Mouse (Mus musculus): ENCODE measurements around the gene Tm7sf3. TPM values are rescaled to one million over a fixed set of nuclear protein-coding genes. Genes with fewer than 3 reads are reported as not detected.

The Tm7sf3 gene
- total and polyA plus RNA-seq, 2 experiments from 2014 or later: 27.3 to 41.7 TPM

- Histone ChIP-seq H3K27me3 (ENCODE audit: control insufficient read depth, insufficient read depth, low read length) (no peaks in the 10 kb centered on the region), H3K4me2 (ENCODE audit: low read depth, low read length) (no peak overlapping the region), H3K36me3 (replicated peaks; ENCODE audit: control insufficient read depth, insufficient read depth, low read length) (no peaks in the 10 kb centered on the region), H3K9ac (replicated peaks; ENCODE audit: low read depth, low read length) (no peak overlapping the region), H3K27ac (ENCODE audit: low read depth) (no peak overlapping the region), H3K9me3 (replicated peaks; ENCODE audit: control insufficient read depth, low read length) (peaks cover 7% of the 10 kb centered on the region), H3K4me3 (ENCODE audit: low read depth, low read length) (no peak overlapping the region), H3K4me1 (ENCODE audit: control insufficient read depth, insufficient read depth) (peaks cover 38% of the 10 kb centered on the region)
- WGBS: 86% methylated on average over 4 of the region's 4 CpGs
- ATAC-seq (ENCODE audit: insufficient read depth, low read depth) (no peak), DNase-seq (ENCODE audit: low spot score) (no peak)
- TF ChIP-seq CTCF (IDR thresholded peaks at IDR 0.05; ENCODE audit: low read depth) (no peak), EP300 (IDR thresholded peaks at IDR 0.05; ENCODE audit: low read depth) (no peak)
Observed at GRCm38 (mm10) chr6:146673696-146674095, 31.1 kb upstream of the Tm7sf3 start.

DNA sequence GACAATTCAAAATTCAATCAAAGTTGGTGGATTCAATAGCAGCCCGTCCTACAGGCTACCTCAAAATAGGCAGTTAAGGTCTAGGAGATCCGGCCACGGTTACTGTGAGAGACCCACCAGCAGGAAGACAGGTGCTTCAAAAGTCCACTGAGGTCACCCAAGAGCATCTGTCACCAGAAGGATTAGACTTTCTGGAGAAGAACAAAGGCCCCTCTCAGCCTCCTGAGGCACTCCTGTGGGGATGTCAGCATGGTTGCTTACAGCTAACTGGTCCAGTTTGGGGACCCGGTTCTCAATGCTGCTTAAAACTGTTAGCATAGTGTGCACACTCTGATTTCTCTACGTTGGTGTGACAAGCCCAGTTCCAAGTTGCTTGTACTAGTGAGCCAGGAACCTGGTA lies 29.5 kb upstream of the Tm7sf3 start:
- DNase-seq (ENCODE audit: low spot score): no peak
- Histone ChIP-seq H3K36me3 (replicated peaks; ENCODE audit: control insufficient read depth, insufficient read depth, low read length) (no peaks in the 10 kb centered on the region), H3K4me3 (ENCODE audit: low read depth, low read length) (no peak overlapping the region), H3K27ac (ENCODE audit: low read depth) (peak overlapping the region; percentile 82), H3K9ac (replicated peaks; ENCODE audit: low read depth, low read length) (no peak overlapping the region), H3K27me3 (ENCODE audit: control insufficient read depth, insufficient read depth, low read length) (no peaks in the 10 kb centered on the region), H3K9me3 (replicated peaks; ENCODE audit: control insufficient read depth, low read length) (peaks cover 7% of the 10 kb centered on the region), H3K4me2 (ENCODE audit: low read depth, low read length) (no peak overlapping the region), H3K4me1 (ENCODE audit: control insufficient read depth, insufficient read depth) (peaks cover 34% of the 10 kb centered on the region)
- TF ChIP-seq CTCF (IDR thresholded peaks at IDR 0.05; ENCODE audit: low read depth) (no peak), EP300 (IDR thresholded peaks at IDR 0.05; ENCODE audit: low read depth) (no peak)
- ATAC-seq (ENCODE audit: insufficient read depth, low read depth): no peak; the same call in 1 of the 2 replicates
- WGBS: 39% methylated on average over 5 of the region's 5 CpGs

DNA sequence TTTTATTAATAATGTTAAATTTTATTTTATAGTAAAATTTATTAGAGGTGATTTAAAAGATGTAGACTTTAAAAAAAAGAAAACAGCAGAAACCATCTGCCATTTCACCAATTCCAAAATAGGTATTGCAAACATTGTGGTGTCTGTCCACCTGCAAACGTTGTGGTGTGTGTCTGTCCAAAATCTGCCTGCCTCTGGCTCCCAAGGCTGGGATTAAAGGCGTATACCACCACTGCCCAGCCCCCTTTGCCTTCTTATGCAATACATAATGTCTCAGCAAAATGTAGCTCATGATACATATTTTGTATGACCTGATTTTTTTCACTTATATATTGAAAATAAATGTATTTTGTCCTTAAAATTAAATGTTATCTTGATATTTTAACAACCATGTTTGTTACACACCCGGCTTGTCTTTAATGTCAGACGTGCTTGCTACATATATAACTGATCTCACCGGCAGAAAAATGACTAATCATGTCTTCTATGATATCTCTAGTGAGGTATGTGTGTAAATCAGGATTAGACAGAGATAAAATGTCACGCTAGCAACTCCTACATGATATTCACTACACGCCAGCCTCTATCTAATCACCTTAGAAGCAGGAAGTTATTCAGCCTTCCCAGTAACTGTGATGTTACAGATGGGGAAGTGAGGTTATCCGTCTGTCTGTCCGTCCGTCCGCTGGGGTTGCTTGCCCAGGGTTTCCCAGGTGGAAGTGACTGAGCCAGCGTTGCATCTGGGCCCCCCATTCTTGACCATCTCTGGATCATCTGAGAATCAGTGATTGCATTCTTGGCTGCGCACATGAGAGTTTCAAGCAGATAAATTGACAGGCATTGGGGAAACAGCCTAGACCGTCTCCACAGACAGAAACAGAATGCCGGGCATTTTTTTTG lies 28.6 kb upstream of the Tm7sf3 start:
- WGBS: 17% methylated on average over 15 of the region's 15 CpGs
- TF ChIP-seq CTCF (IDR thresholded peaks at IDR 0.05; ENCODE audit: low read depth) (no peak), EP300 (IDR thresholded peaks at IDR 0.05; ENCODE audit: low read depth) (no peak)
- peaks cover 30% of the 10 kb centered on the region for H3K4me1 ChIP-seq (ENCODE audit: control insufficient read depth, insufficient read depth)
- peaks cover 7% of the 10 kb centered on the region for H3K9me3 ChIP-seq (replicated peaks; ENCODE audit: control insufficient read depth, low read length)
- H3K9ac ChIP-seq (replicated peaks; ENCODE audit: low read depth, low read length): no peak overlapping the region
- peak overlapping the region; percentile 27; the same call in 1 of the 2 replicates for H3K4me2 ChIP-seq (ENCODE audit: low read depth, low read length)
- DNase-seq (ENCODE audit: low spot score) (no peak), ATAC-seq (ENCODE audit: insufficient read depth, low read depth) (no peak)
- no peaks in the 10 kb centered on the region for H3K36me3 ChIP-seq (replicated peaks; ENCODE audit: control insufficient read depth, insufficient read depth, low read length)
- H3K4me3 ChIP-seq (ENCODE audit: low read depth, low read length): no peak overlapping the region
- H3K27me3 ChIP-seq (ENCODE audit: control insufficient read depth, insufficient read depth, low read length): no peaks in the 10 kb centered on the region
- H3K27ac ChIP-seq (ENCODE audit: low read depth): peak overlapping the region; percentile 82

- TF ChIP-seq CTCF (IDR thresholded peaks at IDR 0.05; ENCODE audit: low read depth) (no peak), EP300 (IDR thresholded peaks at IDR 0.05; ENCODE audit: low read depth) (no peak)
- no peak overlapping the region for H3K9ac ChIP-seq (replicated peaks; ENCODE audit: low read depth, low read length)
- ATAC-seq (ENCODE audit: insufficient read depth, low read depth): no peak
- no peaks in the 10 kb centered on the region for H3K36me3 ChIP-seq (replicated peaks; ENCODE audit: control insufficient read depth, insufficient read depth, low read length)
- peak overlapping the region; percentile 7; the same call in 1 of the 2 replicates for H3K27ac ChIP-seq (ENCODE audit: low read depth)
- no peak overlapping the region for H3K4me2 ChIP-seq (ENCODE audit: low read depth, low read length)
- H3K9me3 ChIP-seq (replicated peaks; ENCODE audit: control insufficient read depth, low read length): peaks cover 7% of the 10 kb centered on the region
- no peak overlapping the region for H3K4me3 ChIP-seq (ENCODE audit: low read depth, low read length)
- DNase-seq (ENCODE audit: low spot score): no peak
- no peaks in the 10 kb centered on the region for H3K27me3 ChIP-seq (ENCODE audit: control insufficient read depth, insufficient read depth, low read length)
- peaks cover 27% of the 10 kb centered on the region for H3K4me1 ChIP-seq (ENCODE audit: control insufficient read depth, insufficient read depth)
Observed at GRCm38 (mm10) chr6:146668606-146669005, 26.0 kb upstream of the Tm7sf3 start.

DNA sequence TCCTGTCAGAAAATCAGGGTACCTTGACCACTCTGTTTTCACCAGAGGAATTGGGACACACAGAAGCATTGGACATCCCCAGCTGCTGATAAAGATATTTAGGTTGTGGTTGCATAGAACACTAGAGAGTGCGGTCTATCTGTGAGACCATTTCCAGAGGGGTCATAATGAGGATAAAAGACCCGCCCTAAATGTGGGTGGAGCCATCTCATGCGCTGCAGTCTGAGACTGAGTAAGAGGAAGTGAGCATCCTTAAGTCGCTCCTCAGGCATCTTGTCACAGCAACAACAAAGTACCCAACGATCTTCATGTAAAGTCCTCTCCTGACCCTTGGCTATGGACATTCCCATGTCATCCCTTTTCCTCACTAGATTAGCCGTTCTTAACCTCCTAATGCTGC lies 24.2 kb upstream of the Tm7sf3 start:
- Histone ChIP-seq H3K27ac (ENCODE audit: low read depth) (no peak overlapping the region), H3K4me1 (ENCODE audit: control insufficient read depth, insufficient read depth) (peaks cover 21% of the 10 kb centered on the region), H3K9ac (replicated peaks; ENCODE audit: low read depth, low read length) (no peak overlapping the region), H3K27me3 (ENCODE audit: control insufficient read depth, insufficient read depth, low read length) (no peaks in the 10 kb centered on the region), H3K9me3 (replicated peaks; ENCODE audit: control insufficient read depth, low read length) (peaks cover 7% of the 10 kb centered on the region), H3K36me3 (replicated peaks; ENCODE audit: control insufficient read depth, insufficient read depth, low read length) (no peaks in the 10 kb centered on the region), H3K4me2 (ENCODE audit: low read depth, low read length) (no peak overlapping the region), H3K4me3 (ENCODE audit: low read depth, low read length) (no peak overlapping the region)
- no peak for TF ChIP-seq EP300 (IDR thresholded peaks at IDR 0.05; ENCODE audit: low read depth)
- no peak for TF ChIP-seq CTCF (IDR thresholded peaks at IDR 0.05; ENCODE audit: low read depth)
- DNase-seq (ENCODE audit: low spot score) (no peak), ATAC-seq (ENCODE audit: insufficient read depth, low read depth) (no peak)
- WGBS: 75% methylated on average over 6 of the region's 6 CpGs
